Mouse (Mus musculus) liver, embryonic 14.5 days (tissue): ENCODE results near the gene Rassf8.

ENCODE experiments used
- CTCF ChIP-seq: IDR thresholded peaks from 2 replicates; pipeline ENCODE4 v1.5.1; 2016; ENCODE audit warnings: antibody characterized with exemption, low read depth, control low read depth
- EP300 ChIP-seq: IDR thresholded peaks from 2 replicates; pipeline ENCODE4 v1.6.1; 2016; ENCODE audit warnings: antibody characterized with exemption, low read depth

- no peak for TF ChIP-seq CTCF
- no peak for TF ChIP-seq EP300
Observed at GRCm38 (mm10) chr6:145762016-145762415, 15.5 kb downstream of the Rassf8 start.
